Mouse (Mus musculus): ENCODE measurements around the gene Pak2. TPM values are rescaled to one million over a fixed set of nuclear protein-coding genes. Genes with fewer than 3 reads are reported as not detected.

The Pak2 gene
- polyA plus RNA-seq, 1 experiment from 2014 or later, result 38.7 TPM

GRCm38 (mm10) chr16:32042367-32042766, 36.8 kb downstream of the Pak2 start:
- 90% methylated on average over 4 of the region's 4 CpGs for WGBS
- Histone ChIP-seq H3K4me2 (ENCODE audit: low read depth, low read length) (no peak overlapping the region), H3K27me3 (ENCODE audit: control insufficient read depth, insufficient read depth, low read length) (no peaks in the 10 kb centered on the region)

GRCm38 (mm10) chr16:32019678-32020077, 59.5 kb downstream of the Pak2 start:
- H3K27me3 ChIP-seq (ENCODE audit: control insufficient read depth, insufficient read depth, low read length), result no peaks in the 10 kb centered on the region
- no peak overlapping the region for H3K9ac ChIP-seq (ENCODE audit: low read length)
- H3K36me3 ChIP-seq (ENCODE audit: control insufficient read depth, insufficient read depth, low read length), result peaks cover 28% of the 10 kb centered on the region
- no peak overlapping the region for H3K4me2 ChIP-seq (ENCODE audit: low read depth, low read length)
- 92% methylated on average over 9 of the region's 9 CpGs for WGBS
- H3K4me1 ChIP-seq (ENCODE audit: control insufficient read depth, insufficient read depth, low read length), result no peaks in the 10 kb centered on the region
- no peak overlapping the region for H3K4me3 ChIP-seq (replicated peaks; ENCODE audit: low read length)
- no peaks in the 10 kb centered on the region for H3K9me3 ChIP-seq (replicated peaks; ENCODE audit: control insufficient read depth, low read length)
- ATAC-seq (ENCODE audit: insufficient read depth, low FRiP score), result no peak
- H3K27ac ChIP-seq (ENCODE audit: low read length), result no peak overlapping the region

More at GRCm38 (mm10) chr16:32042367-32042766, 36.8 kb downstream of the Pak2 start:
- Histone ChIP-seq H3K27ac (ENCODE audit: low read length) (no peak overlapping the region), H3K9me3 (replicated peaks; ENCODE audit: control insufficient read depth, low read length) (no peaks in the 10 kb centered on the region), H3K9ac (ENCODE audit: low read length) (no peak overlapping the region), H3K4me1 (ENCODE audit: control insufficient read depth, insufficient read depth, low read length) (no peaks in the 10 kb centered on the region), H3K4me3 (replicated peaks; ENCODE audit: low read length) (no peak overlapping the region), H3K36me3 (ENCODE audit: control insufficient read depth, insufficient read depth, low read length) (peaks cover 40% of the 10 kb centered on the region)
- ATAC-seq (ENCODE audit: insufficient read depth, low FRiP score), result no peak

- H3K4me2 ChIP-seq (ENCODE audit: low read depth, low read length), result no peak overlapping the region
- no peaks in the 10 kb centered on the region; the same call in 1 of the 2 replicates for H3K4me1 ChIP-seq (ENCODE audit: control insufficient read depth, insufficient read depth, low read length)
- ATAC-seq (ENCODE audit: insufficient read depth, low FRiP score), result no peak
- no peak overlapping the region for H3K27ac ChIP-seq (ENCODE audit: low read length)
- WGBS, result 69% methylated on average over 4 of the region's 4 CpGs
- no peaks in the 10 kb centered on the region for H3K36me3 ChIP-seq (ENCODE audit: control insufficient read depth, insufficient read depth, low read length)
- no peak overlapping the region for H3K9ac ChIP-seq (ENCODE audit: low read length)
- H3K4me3 ChIP-seq (replicated peaks; ENCODE audit: low read length), result no peak overlapping the region
- H3K27me3 ChIP-seq (ENCODE audit: control insufficient read depth, insufficient read depth, low read length), result no peaks in the 10 kb centered on the region
- H3K9me3 ChIP-seq (replicated peaks; ENCODE audit: control insufficient read depth, low read length), result no peaks in the 10 kb centered on the region
Observed at GRCm38 (mm10) chr16:32010330-32010729, 68.8 kb downstream of the Pak2 start.

DNA sequence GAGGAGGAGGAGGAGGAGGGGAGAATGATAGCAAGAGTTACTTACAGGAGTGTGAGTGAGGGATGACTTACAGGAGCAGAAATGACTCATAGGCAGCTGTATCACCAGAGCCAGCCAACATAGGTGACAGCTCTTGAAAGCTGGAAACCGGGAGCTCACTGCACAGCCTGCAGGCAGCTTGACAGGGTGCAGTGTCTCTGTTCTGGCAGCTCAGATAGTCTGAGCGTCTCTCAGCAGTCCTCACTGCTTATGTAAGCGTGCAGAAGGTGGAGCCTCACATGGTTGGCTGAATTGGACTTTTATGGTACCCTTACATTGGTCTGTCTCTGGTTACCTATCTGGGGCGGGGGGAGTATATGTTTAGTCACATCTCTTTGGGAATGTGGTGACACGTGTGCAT, 69.2 kb downstream of the Pak2 start:
- ATAC-seq (ENCODE audit: insufficient read depth, low FRiP score), result peak; percentile 60; the same call in 1 of the 2 replicates
- 20% methylated on average over 5 of the region's 5 CpGs for WGBS

GRCm38 (mm10) chr16:32008529-32009293, 70.4 kb downstream of the Pak2 start:
- WGBS, result 51% methylated on average over 10 of the region's 10 CpGs
- no peak for ATAC-seq (ENCODE audit: insufficient read depth, low FRiP score)
- H3K27ac ChIP-seq (ENCODE audit: low read length), result no peak overlapping the region

More for the DNA sequence above, 69.2 kb downstream of the Pak2 start:
- Histone ChIP-seq H3K4me2 (ENCODE audit: low read depth, low read length) (no peak overlapping the region), H3K36me3 (ENCODE audit: control insufficient read depth, insufficient read depth, low read length) (no peaks in the 10 kb centered on the region), H3K27me3 (ENCODE audit: control insufficient read depth, insufficient read depth, low read length) (no peaks in the 10 kb centered on the region), H3K27ac (ENCODE audit: low read length) (no peak overlapping the region), H3K9me3 (replicated peaks; ENCODE audit: control insufficient read depth, low read length) (no peaks in the 10 kb centered on the region), H3K4me3 (replicated peaks; ENCODE audit: low read length) (no peak overlapping the region), H3K4me1 (ENCODE audit: control insufficient read depth, insufficient read depth, low read length) (no peaks in the 10 kb centered on the region; the same call in 1 of the 2 replicates), H3K9ac (ENCODE audit: low read length) (no peak overlapping the region)

GRCm38 (mm10) chr16:32004731-32005130, 74.4 kb downstream of the Pak2 start:
- 94% methylated on average over 3 of the region's 3 CpGs for WGBS
- H3K4me2 ChIP-seq (ENCODE audit: low read depth, low read length), result no peak overlapping the region
- H3K9ac ChIP-seq (ENCODE audit: low read length), result no peak overlapping the region
- H3K36me3 ChIP-seq (ENCODE audit: control insufficient read depth, insufficient read depth, low read length), result 0 out of 2 replicates have a peak, but pooled peaks cover 3% of the 10 kb centered on the region
- H3K4me3 ChIP-seq (replicated peaks; ENCODE audit: low read length), result no peak overlapping the region
- no peak for ATAC-seq (ENCODE audit: insufficient read depth, low FRiP score)
- no peaks in the 10 kb centered on the region for H3K27me3 ChIP-seq (ENCODE audit: control insufficient read depth, insufficient read depth, low read length)
- no peaks in the 10 kb centered on the region for H3K9me3 ChIP-seq (replicated peaks; ENCODE audit: control insufficient read depth, low read length)
- no peak overlapping the region for H3K27ac ChIP-seq (ENCODE audit: low read length)
- peaks cover 16% of the 10 kb centered on the region for H3K4me1 ChIP-seq (ENCODE audit: control insufficient read depth, insufficient read depth, low read length)

More at GRCm38 (mm10) chr16:32008529-32009293, 70.4 kb downstream of the Pak2 start:
- Histone ChIP-seq H3K36me3 (ENCODE audit: control insufficient read depth, insufficient read depth, low read length) (no peaks in the 10 kb centered on the region), H3K9me3 (replicated peaks; ENCODE audit: control insufficient read depth, low read length) (no peaks in the 10 kb centered on the region), H3K27me3 (ENCODE audit: control insufficient read depth, insufficient read depth, low read length) (no peaks in the 10 kb centered on the region), H3K4me2 (ENCODE audit: low read depth, low read length) (no peak overlapping the region), H3K9ac (ENCODE audit: low read length) (no peak overlapping the region), H3K4me1 (ENCODE audit: control insufficient read depth, insufficient read depth, low read length) (peaks cover 1% of the 10 kb centered on the region; the same call in 1 of the 2 replicates), H3K4me3 (replicated peaks; ENCODE audit: low read length) (no peak overlapping the region)

GRCm38 (mm10) chr16:32002509-32003477, 76.3 kb downstream of the Pak2 start, which contains the start of gene Senp5:
Senp5 (minus strand) TSS chr16:32003287.
- Histone ChIP-seq H3K9me3 (replicated peaks; ENCODE audit: control insufficient read depth, low read length) (no peaks in the 10 kb centered on the region), H3K4me2 (ENCODE audit: low read depth, low read length) (peak within 1 kb of the TSS; percentile 91), H3K4me3 (replicated peaks; ENCODE audit: low read length) (peak within 1 kb of the TSS; percentile 96), H3K36me3 (ENCODE audit: control insufficient read depth, insufficient read depth, low read length) (0 out of 2 replicates have a peak, but pooled peaks cover 3% of the 10 kb centered on the region), H3K9ac (ENCODE audit: low read length) (peak within 1 kb of the TSS; percentile 96), H3K4me1 (ENCODE audit: control insufficient read depth, insufficient read depth, low read length) (peaks cover 16% of the 10 kb centered on the region), H3K27ac (ENCODE audit: low read length) (peak within 1 kb of the TSS; percentile 80), H3K27me3 (ENCODE audit: control insufficient read depth, insufficient read depth, low read length) (no peaks in the 10 kb centered on the region)
- ATAC-seq (ENCODE audit: insufficient read depth, low FRiP score), result peak; percentile 98
- WGBS, result under 1% methylated on average over 66 of the region's 66 CpGs

GRCm38 (mm10) chr16:31996371-31996770, 82.8 kb downstream of the Pak2 start:
- H3K36me3 ChIP-seq (ENCODE audit: control insufficient read depth, insufficient read depth, low read length), result 0 out of 2 replicates have a peak, but pooled peaks cover 3% of the 10 kb centered on the region
- ATAC-seq (ENCODE audit: insufficient read depth, low FRiP score), result no peak
- H3K27me3 ChIP-seq (ENCODE audit: control insufficient read depth, insufficient read depth, low read length), result no peaks in the 10 kb centered on the region
- no peaks in the 10 kb centered on the region for H3K9me3 ChIP-seq (replicated peaks; ENCODE audit: control insufficient read depth, low read length)
- H3K4me2 ChIP-seq (ENCODE audit: low read depth, low read length), result no peak overlapping the region
- H3K9ac ChIP-seq (ENCODE audit: low read length), result no peak overlapping the region
- H3K27ac ChIP-seq (ENCODE audit: low read length), result no peak overlapping the region
- H3K4me3 ChIP-seq (replicated peaks; ENCODE audit: low read length), result no peak overlapping the region
- 86% methylated on average over 5 of the region's 5 CpGs for whole genome bisulfite sequencing
- peaks cover 3% of the 10 kb centered on the region; the same call in 1 of the 2 replicates for H3K4me1 ChIP-seq (ENCODE audit: control insufficient read depth, insufficient read depth, low read length)

Measured in stomach, embryonic 16.5 days (tissue).